Mouse (Mus musculus): ENCODE measurements at regions not wholly inside any gene's neighbourhood (a gene's known extent, or its start where the extent isn't known, plus 50 kb on each side); places are given as distances from the start of the nearest gene placed in this dataset.

DNA sequence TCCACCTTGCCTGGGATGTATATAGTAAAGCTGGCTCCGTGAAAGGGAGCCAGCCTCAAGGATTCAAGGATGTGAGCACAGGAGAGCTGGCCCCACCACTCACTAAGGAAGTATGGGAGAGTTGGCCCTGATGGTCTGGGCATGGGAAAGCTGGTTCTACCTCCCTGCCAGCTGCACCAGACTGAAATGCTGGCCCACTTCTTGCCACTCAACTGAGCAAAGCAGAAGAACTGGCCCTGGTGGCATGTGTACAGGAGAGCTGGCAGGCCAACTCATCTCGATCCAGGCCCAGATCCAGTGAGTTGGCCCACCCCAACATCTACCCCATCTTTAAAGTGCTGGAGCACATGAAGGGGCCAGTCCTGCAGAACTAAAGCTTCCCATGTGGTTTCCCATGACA lies 304.5 kb downstream of the Cdk5rap2 start:
- Histone ChIP-seq H3K4me2 (ENCODE audit: insufficient read depth, low read depth, poor library complexity, severe bottlenecking) (no peak overlapping the region), H3K9ac (ENCODE audit: insufficient read depth, low read depth) (no peak overlapping the region), H3K79me2 (replicated peaks; ENCODE audit: control insufficient read depth, extremely low read depth, insufficient read depth, poor library complexity, severe bottlenecking) (no peaks in the 10 kb centered on the region), H3K27me3 (replicated peaks) (no peaks in the 10 kb centered on the region), H3K4me3 (replicated peaks in 1 of 3; ENCODE audit: low read depth in 2 of 3, low read length in 2 of 3, poor library complexity in 1 of 3) (no peak overlapping the region), H3K36me3 (replicated peaks in 1 of 2; ENCODE audit: control insufficient read depth in 1 of 2, insufficient read depth in 1 of 2, low read length in 1 of 2) (no peaks in the 10 kb centered on the region), H3K27ac (ENCODE audit: insufficient read depth, low read depth) (no peak overlapping the region), H3K9me3 (replicated peaks; ENCODE audit: low read length) (peaks cover 11% of the 10 kb centered on the region), H3K4me1 (ENCODE audit: control insufficient read depth in 1 of 2, insufficient read depth in 2 of 2) (no peaks in the 10 kb centered on the region)
- no peak for DNase-seq (ENCODE audit: extremely low read depth)
- dilution Hi-C loops (cut with MboI; ENCODE audit: extremely low pct_ligation_motif_present, extremely low pct_unique_long_range_greater_than_20kb, low sequenced_read_pairs) (no loop called here), in situ Hi-C loops (cut with MboI; ENCODE audit: low pct_ligation_motif_present, low pct_unique_long_range_greater_than_20kb, low sequenced_read_pairs) (no loop called here)
- TF ChIP-seq RAD21 (IDR thresholded peaks at IDR 0.05; ENCODE audit: low read depth, low read length), result no peak
- TF ChIP-seq MAZ (IDR thresholded peaks at IDR 0.05; ENCODE audit: low read depth, low read length), result no peak
- TF ChIP-seq MAFK (IDR thresholded peaks at IDR 0.05; ENCODE audit: insufficient replicate concordance, low read length), result no peak
- no peak for TF ChIP-seq TBP (conservative IDR thresholded peaks at IDR 0.05; ENCODE audit: low read depth, low read length)

GRCm38 (mm10) chr4:70097353-70097752 lies 312.9 kb downstream of the Cdk5rap2 start:
- Histone ChIP-seq H3K79me2 (replicated peaks; ENCODE audit: control insufficient read depth, extremely low read depth, insufficient read depth, poor library complexity, severe bottlenecking) (no peaks in the 10 kb centered on the region), H3K9ac (ENCODE audit: insufficient read depth, low read depth) (no peak overlapping the region), H3K27me3 (replicated peaks) (no peaks in the 10 kb centered on the region), H3K4me3 (replicated peaks in 1 of 3; ENCODE audit: low read depth in 2 of 3, low read length in 2 of 3, poor library complexity in 1 of 3) (no peak overlapping the region), H3K4me1 (ENCODE audit: control insufficient read depth in 1 of 2, insufficient read depth in 2 of 2) (no peaks in the 10 kb centered on the region), H3K27ac (ENCODE audit: insufficient read depth, low read depth) (no peak overlapping the region), H3K36me3 (replicated peaks in 1 of 2; ENCODE audit: control insufficient read depth in 1 of 2, insufficient read depth in 1 of 2, low read length in 1 of 2) (no peaks in the 10 kb centered on the region), H3K4me2 (ENCODE audit: insufficient read depth, low read depth, poor library complexity, severe bottlenecking) (no peak overlapping the region), H3K9me3 (replicated peaks; ENCODE audit: low read length) (peaks cover 6% of the 10 kb centered on the region)
- TF ChIP-seq SMC3 (IDR thresholded peaks at IDR 0.05; ENCODE audit: low read depth, low read length) (no peak), CTCF (conservative IDR thresholded peaks at IDR 0.05 in 1 of 2, IDR thresholded peaks at IDR 0.05 in 1 of 2; ENCODE audit: low read depth in 2 of 2, low read length in 2 of 2) (no peak), E2F4 (IDR thresholded peaks at IDR 0.05; ENCODE audit: insufficient replicate concordance, low read depth, low read length) (no peak), CHD2 (IDR thresholded peaks at IDR 0.05; ENCODE audit: low read length) (no peak), IRF4 (IDR thresholded peaks at IDR 0.05; ENCODE audit: low read depth, low read length) (no peak), NRF1 (IDR thresholded peaks at IDR 0.05; ENCODE audit: low read depth, low read length) (no peak), MYC (IDR thresholded peaks at IDR 0.05; ENCODE audit: low read depth, low read length) (no peak), GABPA (IDR thresholded peaks at IDR 0.05; ENCODE audit: insufficient replicate concordance, low read depth, low read length) (no peak), CHD1 (IDR thresholded peaks at IDR 0.05; ENCODE audit: low read depth, low read length) (no peak), RAD21 (IDR thresholded peaks at IDR 0.05; ENCODE audit: low read depth, low read length) (no peak), SIN3A (IDR thresholded peaks at IDR 0.05; ENCODE audit: low read length) (no peak), KAT2A (IDR thresholded peaks at IDR 0.05; ENCODE audit: insufficient replicate concordance, low read length) (no peak), MXI1 (IDR thresholded peaks at IDR 0.05; ENCODE audit: low read depth, low read length) (no peak), MEF2A (IDR thresholded peaks at IDR 0.05; ENCODE audit: borderline replicate concordance, low read depth, low read length) (no peak)
- dilution Hi-C loops (cut with MboI; ENCODE audit: extremely low pct_ligation_motif_present, extremely low pct_unique_long_range_greater_than_20kb, low sequenced_read_pairs) (no loop called here), in situ Hi-C loops (cut with MboI; ENCODE audit: low pct_ligation_motif_present, low pct_unique_long_range_greater_than_20kb, low sequenced_read_pairs) (no loop called here)
- no peak for DNase-seq (ENCODE audit: extremely low read depth)

All from CH12.LX (cell line).